Mouse (Mus musculus): ENCODE measurements at regions not wholly inside any gene's neighbourhood (a gene's known extent, or its start where the extent isn't known, plus 50 kb on each side); places are given as distances from the start of the nearest gene placed in this dataset.

- Histone ChIP-seq H3K27ac (ENCODE audit: low read depth, low read length) (no peak overlapping the region), H3K9ac (ENCODE audit: low read depth, low read length) (no peak overlapping the region), H3K36me3 (ENCODE audit: control insufficient read depth, insufficient read depth, low read length) (no peaks in the 10 kb centered on the region), H3K4me1 (ENCODE audit: control insufficient read depth, insufficient read depth, low read length) (no peaks in the 10 kb centered on the region), H3K4me2 (no peak overlapping the region), H3K9me3 (replicated peaks; ENCODE audit: control insufficient read depth, low read length) (no peaks in the 10 kb centered on the region), H3K27me3 (ENCODE audit: control insufficient read depth, insufficient read depth, low read length) (no peaks in the 10 kb centered on the region), H3K4me3 (ENCODE audit: low read depth, low read length) (no peak overlapping the region)
- no peak for ATAC-seq (replicated peaks; ENCODE audit: insufficient number of reproducible peaks, low FRiP score, low TSS enrichment)
- WGBS (ENCODE audit: insufficient replicate concordance), result 70% methylated on average over 2 of the region's 2 CpGs
Measured at GRCm38 (mm10) chr12:15741219-15741618, 75.5 kb downstream of the Trib2 start.

GRCm38 (mm10) chr12:15738989-15739388 lies 77.7 kb downstream of the Trib2 start:
- H3K9me3 ChIP-seq (replicated peaks; ENCODE audit: control insufficient read depth, low read length), result no peaks in the 10 kb centered on the region

GRCm38 (mm10) chr12:15731261-15731660 lies 85.5 kb downstream of the Trib2 start:
- Histone ChIP-seq H3K27ac (ENCODE audit: low read depth, low read length) (no peak overlapping the region), H3K27me3 (ENCODE audit: control insufficient read depth, insufficient read depth, low read length) (no peaks in the 10 kb centered on the region), H3K36me3 (ENCODE audit: control insufficient read depth, insufficient read depth, low read length) (no peaks in the 10 kb centered on the region), H3K9me3 (replicated peaks; ENCODE audit: control insufficient read depth, low read length) (no peaks in the 10 kb centered on the region), H3K4me3 (ENCODE audit: low read depth, low read length) (no peak overlapping the region), H3K4me1 (ENCODE audit: control insufficient read depth, insufficient read depth, low read length) (no peaks in the 10 kb centered on the region), H3K9ac (ENCODE audit: low read depth, low read length) (no peak overlapping the region), H3K4me2 (no peak overlapping the region)
- ATAC-seq (replicated peaks; ENCODE audit: insufficient number of reproducible peaks, low FRiP score, low TSS enrichment), result no peak
- WGBS (ENCODE audit: insufficient replicate concordance), result 57% methylated on average over 3 of the region's 3 CpGs

More at GRCm38 (mm10) chr12:15738989-15739388, 77.7 kb downstream of the Trib2 start:
- no peak for ATAC-seq (replicated peaks; ENCODE audit: insufficient number of reproducible peaks, low FRiP score, low TSS enrichment)
- Histone ChIP-seq H3K27ac (ENCODE audit: low read depth, low read length) (no peak overlapping the region), H3K9ac (ENCODE audit: low read depth, low read length) (no peak overlapping the region), H3K4me3 (ENCODE audit: low read depth, low read length) (no peak overlapping the region), H3K36me3 (ENCODE audit: control insufficient read depth, insufficient read depth, low read length) (no peaks in the 10 kb centered on the region), H3K4me2 (no peak overlapping the region), H3K27me3 (ENCODE audit: control insufficient read depth, insufficient read depth, low read length) (no peaks in the 10 kb centered on the region), H3K4me1 (ENCODE audit: control insufficient read depth, insufficient read depth, low read length) (no peaks in the 10 kb centered on the region)
- WGBS (ENCODE audit: insufficient replicate concordance), result 59% methylated on average over 4 of the region's 4 CpGs

GRCm38 (mm10) chr12:15729696-15730095 lies 87.0 kb downstream of the Trib2 start:
- no peak overlapping the region for H3K27ac ChIP-seq (ENCODE audit: low read depth, low read length)
- H3K9ac ChIP-seq (ENCODE audit: low read depth, low read length), result no peak overlapping the region
- H3K9me3 ChIP-seq (replicated peaks; ENCODE audit: control insufficient read depth, low read length), result no peaks in the 10 kb centered on the region
- WGBS (ENCODE audit: insufficient replicate concordance), result 64% methylated on average over 3 of the region's 3 CpGs
- no peaks in the 10 kb centered on the region for H3K27me3 ChIP-seq (ENCODE audit: control insufficient read depth, insufficient read depth, low read length)
- no peaks in the 10 kb centered on the region for H3K4me1 ChIP-seq (ENCODE audit: control insufficient read depth, insufficient read depth, low read length)
- no peaks in the 10 kb centered on the region for H3K36me3 ChIP-seq (ENCODE audit: control insufficient read depth, insufficient read depth, low read length)
- H3K4me2 ChIP-seq, result no peak overlapping the region
- ATAC-seq (replicated peaks; ENCODE audit: insufficient number of reproducible peaks, low FRiP score, low TSS enrichment), result no peak
- no peak overlapping the region for H3K4me3 ChIP-seq (ENCODE audit: low read depth, low read length)

GRCm38 (mm10) chr12:15723529-15723928 lies 93.2 kb downstream of the Trib2 start:
- Histone ChIP-seq H3K4me2 (no peak overlapping the region), H3K4me3 (ENCODE audit: low read depth, low read length) (no peak overlapping the region), H3K4me1 (ENCODE audit: control insufficient read depth, insufficient read depth, low read length) (no peaks in the 10 kb centered on the region), H3K27me3 (ENCODE audit: control insufficient read depth, insufficient read depth, low read length) (no peaks in the 10 kb centered on the region), H3K9me3 (replicated peaks; ENCODE audit: control insufficient read depth, low read length) (no peaks in the 10 kb centered on the region), H3K9ac (ENCODE audit: low read depth, low read length) (no peak overlapping the region), H3K36me3 (ENCODE audit: control insufficient read depth, insufficient read depth, low read length) (no peaks in the 10 kb centered on the region), H3K27ac (ENCODE audit: low read depth, low read length) (no peak overlapping the region)
- no peak for ATAC-seq (replicated peaks; ENCODE audit: insufficient number of reproducible peaks, low FRiP score, low TSS enrichment)
- 58% methylated on average over 6 of the region's 6 CpGs for WGBS (ENCODE audit: insufficient replicate concordance)

GRCm38 (mm10) chr12:15722161-15722560 lies 94.6 kb downstream of the Trib2 start:
- H3K9ac ChIP-seq (ENCODE audit: low read depth, low read length), result no peak overlapping the region
- no peaks in the 10 kb centered on the region for H3K36me3 ChIP-seq (ENCODE audit: control insufficient read depth, insufficient read depth, low read length)
- no peaks in the 10 kb centered on the region for H3K27me3 ChIP-seq (ENCODE audit: control insufficient read depth, insufficient read depth, low read length)
- 78% methylated on average over 2 of the region's 2 CpGs for WGBS (ENCODE audit: insufficient replicate concordance)
- no peak overlapping the region for H3K4me2 ChIP-seq
- H3K4me3 ChIP-seq (ENCODE audit: low read depth, low read length), result no peak overlapping the region
- ATAC-seq (replicated peaks; ENCODE audit: insufficient number of reproducible peaks, low FRiP score, low TSS enrichment), result no peak
- no peaks in the 10 kb centered on the region for H3K9me3 ChIP-seq (replicated peaks; ENCODE audit: control insufficient read depth, low read length)
- H3K27ac ChIP-seq (ENCODE audit: low read depth, low read length), result no peak overlapping the region
- H3K4me1 ChIP-seq (ENCODE audit: control insufficient read depth, insufficient read depth, low read length), result 0 out of 2 replicates have a peak, but pooled peaks cover 4% of the 10 kb centered on the region

GRCm38 (mm10) chr12:15720171-15720570 lies 96.6 kb downstream of the Trib2 start:
- WGBS (ENCODE audit: insufficient replicate concordance), result 75% methylated on average over 6 of the region's 6 CpGs
- H3K4me1 ChIP-seq (ENCODE audit: control insufficient read depth, insufficient read depth, low read length), result 0 out of 2 replicates have a peak, but pooled peaks cover 4% of the 10 kb centered on the region
- no peak for ATAC-seq (replicated peaks; ENCODE audit: insufficient number of reproducible peaks, low FRiP score, low TSS enrichment)
- H3K9ac ChIP-seq (ENCODE audit: low read depth, low read length), result no peak overlapping the region
- H3K36me3 ChIP-seq (ENCODE audit: control insufficient read depth, insufficient read depth, low read length), result no peaks in the 10 kb centered on the region
- no peak overlapping the region for H3K4me3 ChIP-seq (ENCODE audit: low read depth, low read length)
- no peaks in the 10 kb centered on the region for H3K9me3 ChIP-seq (replicated peaks; ENCODE audit: control insufficient read depth, low read length)
- H3K27me3 ChIP-seq (ENCODE audit: control insufficient read depth, insufficient read depth, low read length), result no peaks in the 10 kb centered on the region
- no peak overlapping the region for H3K4me2 ChIP-seq
- H3K27ac ChIP-seq (ENCODE audit: low read depth, low read length), result no peak overlapping the region

GRCm38 (mm10) chr12:15718827-15719226 lies 97.9 kb downstream of the Trib2 start:
- H3K27ac ChIP-seq (ENCODE audit: low read depth, low read length), result no peak overlapping the region
- H3K27me3 ChIP-seq (ENCODE audit: control insufficient read depth, insufficient read depth, low read length), result no peaks in the 10 kb centered on the region
- no peak overlapping the region for H3K4me3 ChIP-seq (ENCODE audit: low read depth, low read length)
- no peak overlapping the region for H3K4me2 ChIP-seq
- no peaks in the 10 kb centered on the region for H3K36me3 ChIP-seq (ENCODE audit: control insufficient read depth, insufficient read depth, low read length)
- ATAC-seq (replicated peaks; ENCODE audit: insufficient number of reproducible peaks, low FRiP score, low TSS enrichment), result no peak
- H3K9ac ChIP-seq (ENCODE audit: low read depth, low read length), result no peak overlapping the region
- H3K4me1 ChIP-seq (ENCODE audit: control insufficient read depth, insufficient read depth, low read length), result 0 out of 2 replicates have a peak, but pooled peaks cover 4% of the 10 kb centered on the region
- 58% methylated on average over 1 of the region's 1 CpGs for WGBS (ENCODE audit: insufficient replicate concordance)
- H3K9me3 ChIP-seq (replicated peaks; ENCODE audit: control insufficient read depth, low read length), result no peaks in the 10 kb centered on the region

GRCm38 (mm10) chr12:15717989-15718388 lies 98.7 kb downstream of the Trib2 start:
- H3K4me3 ChIP-seq (ENCODE audit: low read depth, low read length), result no peak overlapping the region
- H3K9ac ChIP-seq (ENCODE audit: low read depth, low read length), result no peak overlapping the region
- ATAC-seq (replicated peaks; ENCODE audit: insufficient number of reproducible peaks, low FRiP score, low TSS enrichment), result no peak
- H3K27ac ChIP-seq (ENCODE audit: low read depth, low read length), result peak overlapping the region; percentile 58
- H3K27me3 ChIP-seq (ENCODE audit: control insufficient read depth, insufficient read depth, low read length), result no peaks in the 10 kb centered on the region
- WGBS (ENCODE audit: insufficient replicate concordance), result 57% methylated on average over 6 of the region's 6 CpGs
- 0 out of 2 replicates have a peak, but pooled peaks cover 4% of the 10 kb centered on the region for H3K4me1 ChIP-seq (ENCODE audit: control insufficient read depth, insufficient read depth, low read length)
- H3K36me3 ChIP-seq (ENCODE audit: control insufficient read depth, insufficient read depth, low read length), result no peaks in the 10 kb centered on the region
- no peak overlapping the region for H3K4me2 ChIP-seq
- H3K9me3 ChIP-seq (replicated peaks; ENCODE audit: control insufficient read depth, low read length), result no peaks in the 10 kb centered on the region
